Mouse (Mus musculus) cerebellum, adult 2 months (tissue): ENCODE data around the gene Slc24a5.
"Not testable (repeated sequence)": the region's sequence is repeated elsewhere in the genome, so short reads cannot be mapped to it uniquely, and the experiment has no call there.

Experiments
- CTCF ChIP-seq: fragments of 200-500 bp; IDR thresholded peaks from 2 replicates; pipeline ENCODE4 v1.5.1; 2011; ENCODE audit warnings: low read depth, mild to moderate bottlenecking, control low read depth, low read length, moderate library complexity, borderline replicate concordance; ENCODE audit not compliant: insufficient read depth
- POLR2A ChIP-seq: fragments of 200-500 bp; IDR thresholded peaks from 2 replicates; pipeline ENCODE4 v1.6.1; 2011; ENCODE audit warnings: low read length, control low read depth, borderline replicate concordance; ENCODE audit not compliant: insufficient read depth

- TF ChIP-seq CTCF, POLR2A: not testable (repeated sequence)
These were observed 38.6 kb downstream of the Slc24a5 start for GRCm38 (mm10) chr2:125106536-125106935.
